Mouse (Mus musculus) layer of hippocampus, adult 2 months (tissue): ENCODE results near the gene Aym1. TPM values are rescaled to one million over a fixed set of nuclear protein-coding genes. Genes with fewer than 3 reads are reported as not detected.

Source experiments
- DNase-seq, 2 experiments: peaks; one replicate each; pipeline ENCODE4 v3.0.0; 2022; ENCODE audit warnings: low spot score in 2 of 2
- H3K27ac ChIP-seq: fragments of 200-600 bp; 2 replicates; pipeline ENCODE4 v1.8.1; 2022
- H3K4me3 ChIP-seq: fragments of 200-600 bp; 2 replicates; pipeline ENCODE4 v1.8.1; 2022; ENCODE audit warnings: mild to moderate bottlenecking
- CTCF ChIP-seq: fragments of 200-600 bp; conservative IDR thresholded peaks from 2 replicates; pipeline ENCODE4 v1.8.1; 2022; ENCODE audit warnings: antibody characterized with exemption, mild to moderate bottlenecking, moderate library complexity
- long read RNA-seq, 2 experiments: library from polyadenylated mRNA; stranded (forward); transcript quantifications; one replicate each; pipeline ENCODE4 v2.0.0; 2021; ENCODE audit warnings: borderline mapping rate in 2 of 2
- total RNA-seq, 2 experiments: library from RNA; stranded (reverse); gene quantifications; 2 replicates each; pipeline ENCODE4 v1.2.3; 2021

Aym1 gene
- not detected for total RNA-seq
- long read RNA-seq, experiment 1 = 0 reads
- long read RNA-seq, experiment 2 = 0 reads

DNA sequence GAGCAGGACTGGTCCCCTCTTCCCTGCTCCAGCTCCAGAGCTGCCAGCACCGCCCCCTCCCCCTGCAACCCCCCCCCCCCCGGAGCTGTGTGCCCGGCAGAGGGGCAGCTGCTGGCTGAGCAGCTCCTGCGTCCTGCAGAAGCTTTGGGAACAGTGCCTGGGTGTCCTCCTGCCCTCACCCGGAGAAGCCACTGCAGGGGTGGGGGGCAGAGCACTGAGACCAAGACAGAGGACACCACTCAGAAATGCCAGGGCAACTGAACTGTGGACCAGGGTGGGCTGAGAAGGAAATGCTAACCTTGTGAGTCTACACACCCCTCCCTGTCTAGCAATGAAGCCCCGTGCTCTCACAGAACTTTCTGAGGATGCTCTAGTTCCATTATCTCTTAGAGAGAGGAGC, at the start of gene Aym1:
Gene Aym1 (plus strand): TSS at position 109 of the 400 bp plus-strand sequence.
- no peak within 1 kb of the TSS for H3K27ac ChIP-seq
- no peak for TF ChIP-seq CTCF
- DNase-seq = no peak

DNA sequence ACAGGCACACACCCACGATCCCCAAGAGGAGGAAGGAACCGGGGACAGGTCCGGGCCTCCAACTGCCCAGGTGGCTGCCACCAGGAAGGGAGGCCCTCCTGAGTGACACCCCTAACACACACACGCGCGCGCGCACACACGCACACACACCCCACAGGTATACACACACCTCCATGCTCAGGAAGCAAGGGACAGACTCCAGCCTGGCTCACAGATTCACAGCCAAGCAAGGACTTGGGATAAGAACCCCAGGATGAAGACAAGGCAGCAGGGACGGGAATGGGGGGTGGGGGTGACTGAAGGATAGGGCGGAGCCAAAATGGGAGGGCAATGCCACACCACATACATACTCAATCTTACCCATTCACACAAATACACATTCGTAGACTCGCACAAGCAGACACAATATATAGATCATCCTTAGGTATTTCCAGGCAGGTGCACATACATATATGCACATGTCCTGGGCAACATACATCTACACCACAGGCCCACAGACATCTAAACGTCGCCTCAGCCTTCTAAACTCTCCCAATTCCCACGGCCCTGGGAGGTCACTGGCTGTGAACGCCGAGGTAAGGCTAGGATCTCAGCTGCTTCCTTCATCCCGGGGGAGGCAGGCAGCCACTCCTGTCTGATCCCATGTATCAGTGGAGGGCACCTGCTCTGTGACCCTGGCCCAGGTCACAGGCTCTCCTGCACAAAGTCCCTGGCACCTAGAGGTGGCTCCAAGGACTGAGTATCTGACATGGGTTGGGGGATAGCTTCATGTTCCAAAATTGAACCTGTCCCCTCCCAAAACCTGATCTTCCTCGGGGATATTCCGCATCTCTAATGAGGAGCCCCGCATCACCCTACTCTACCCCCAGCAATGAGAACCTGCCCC, 47.4 kb upstream of the Aym1 start:
- no peak for TF ChIP-seq CTCF
- DNase-seq = no peak
- peak overlapping the region; percentile 84 for H3K4me3 ChIP-seq
- H3K27ac ChIP-seq = peak overlapping the region; percentile 95

More for the DNA sequence above, at the start of gene Aym1:
- no peak within 1 kb of the TSS for H3K4me3 ChIP-seq

DNA sequence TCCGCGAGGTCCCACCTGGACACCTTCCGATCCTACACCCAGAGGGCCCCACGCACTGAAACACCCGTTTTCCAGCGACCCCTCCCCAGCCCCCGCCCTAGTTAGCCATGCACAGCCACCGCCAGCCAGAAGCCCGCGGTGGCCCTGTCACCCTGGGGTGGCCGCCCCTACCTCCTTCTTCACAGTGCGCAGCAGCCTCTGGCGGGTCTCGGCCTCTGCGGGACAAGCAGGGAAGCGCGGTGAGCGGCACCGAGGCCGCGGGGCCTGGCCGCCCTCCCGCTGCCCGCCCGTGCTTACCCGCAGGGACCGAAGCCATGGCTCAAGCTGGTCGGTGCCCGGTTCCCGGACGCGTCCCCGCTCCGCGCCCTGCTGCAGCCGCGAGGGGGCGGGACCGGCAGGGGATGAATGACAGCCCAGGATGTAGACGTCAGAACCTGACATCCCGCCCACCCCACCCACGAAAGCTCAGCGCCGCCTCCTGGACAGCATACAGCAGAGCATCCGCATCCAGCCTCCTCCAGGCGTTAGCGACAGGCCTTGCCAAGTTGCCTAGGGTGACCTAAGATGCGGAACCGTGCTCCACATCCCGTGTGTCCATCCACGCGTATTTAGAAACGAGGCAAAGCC, 46.6 kb upstream of the Aym1 start, which contains the start of gene Sgsm1:
Gene Sgsm1 (minus strand): TSS at position 410 of the 627 bp plus-strand sequence.
- DNase-seq = peak; percentile 78 to 80
- peak; percentile 82 for TF ChIP-seq CTCF

DNA sequence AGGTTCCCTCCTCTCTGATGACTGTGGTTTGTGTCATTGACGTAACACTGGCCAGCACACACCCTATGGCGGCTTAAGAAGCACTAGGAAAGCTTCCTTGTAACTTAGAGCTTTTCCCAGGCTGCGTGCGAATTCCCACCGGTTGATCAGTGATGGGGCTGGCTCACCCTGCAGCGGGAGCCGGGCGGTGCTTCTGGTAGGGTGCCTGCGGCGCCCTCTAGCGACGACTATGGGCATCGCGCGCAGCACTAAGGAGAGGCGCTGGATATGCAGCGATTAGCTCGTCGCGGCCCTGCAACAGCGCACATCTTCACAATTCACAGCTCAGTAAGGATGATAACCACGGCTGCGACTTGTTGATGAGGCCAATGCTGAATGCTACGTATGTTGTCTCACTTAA, 43.1 kb upstream of the Aym1 start:
- DNase-seq = peak; percentile 86 to 90
- Histone ChIP-seq H3K27ac (no peak overlapping the region), H3K4me3 (no peak overlapping the region)
- peak; percentile 97 for TF ChIP-seq CTCF

More for the DNA sequence above, 46.6 kb upstream of the Aym1 start, which contains the start of gene Sgsm1:
- peak within 1 kb of the TSS; percentile 84 for H3K4me3 ChIP-seq
- peak within 1 kb of the TSS; percentile 95 for H3K27ac ChIP-seq

DNA sequence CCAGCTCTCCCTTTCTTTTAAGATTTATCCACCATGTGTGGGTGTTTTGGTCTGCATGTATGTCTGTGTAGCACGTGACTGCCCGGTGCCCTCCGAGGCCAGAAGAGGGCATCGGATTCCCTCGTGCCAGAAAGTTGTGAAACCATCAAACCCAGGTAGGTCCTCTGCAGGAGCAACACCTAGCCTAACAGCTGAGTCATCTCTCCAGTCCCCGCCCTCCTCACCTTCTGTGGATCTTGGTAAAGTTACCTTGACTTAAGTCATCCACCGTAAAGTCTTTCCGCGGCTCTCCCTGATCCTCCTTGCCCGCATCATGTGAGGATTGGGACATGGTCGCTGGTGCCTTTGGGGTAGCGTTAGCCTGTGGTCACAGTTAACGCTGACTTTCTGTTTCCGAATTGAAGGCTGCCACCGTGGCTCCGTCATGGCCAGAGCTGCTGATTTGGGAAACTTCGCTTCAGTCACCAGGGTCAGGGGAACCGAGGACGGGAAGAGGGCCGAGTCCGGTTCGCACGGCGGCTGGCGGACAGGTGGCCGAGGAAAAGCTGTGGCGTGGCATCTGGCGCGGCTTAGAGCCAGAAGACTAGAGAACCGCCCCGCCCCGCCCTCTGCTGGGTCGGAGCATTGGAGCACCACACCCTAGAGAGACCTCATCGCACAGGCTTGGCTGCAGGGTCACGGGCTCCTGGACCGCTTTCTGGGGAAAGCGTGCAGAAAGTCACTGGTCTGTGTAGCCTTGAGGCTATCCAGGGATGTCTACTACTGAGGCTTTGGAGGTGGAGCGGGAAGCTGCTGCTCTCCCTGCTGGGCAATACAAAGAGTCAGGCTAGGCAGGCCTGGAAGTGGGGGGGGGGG, 33.1 kb upstream of the Aym1 start:
- no peak for TF ChIP-seq CTCF
- H3K4me3 ChIP-seq = peak overlapping the region; percentile 36
- no peak for DNase-seq
- H3K27ac ChIP-seq = no peak overlapping the region

DNA sequence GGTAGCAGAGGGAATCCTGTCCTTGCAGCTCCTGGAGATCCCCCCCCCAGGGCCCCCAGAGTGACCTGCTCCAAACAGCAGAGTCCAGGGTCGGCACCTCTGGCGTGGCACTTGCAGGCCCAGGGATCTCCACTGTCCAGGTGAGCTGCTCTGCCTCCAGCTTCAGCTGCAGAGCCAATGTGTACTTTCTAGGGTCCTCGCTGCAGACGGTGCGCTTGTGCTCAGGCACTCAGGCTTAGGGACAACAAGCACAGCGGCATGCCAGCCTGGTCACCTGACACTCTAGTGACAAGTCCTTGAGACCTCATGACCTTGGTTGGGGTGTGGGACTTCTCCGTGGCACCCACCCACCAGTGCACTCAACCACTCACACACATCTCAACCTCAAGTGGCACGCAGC, 27.6 kb upstream of the Aym1 start:
- no peak for DNase-seq
- H3K27ac ChIP-seq = no peak overlapping the region
- no peak overlapping the region for H3K4me3 ChIP-seq
- no peak for TF ChIP-seq CTCF

DNA sequence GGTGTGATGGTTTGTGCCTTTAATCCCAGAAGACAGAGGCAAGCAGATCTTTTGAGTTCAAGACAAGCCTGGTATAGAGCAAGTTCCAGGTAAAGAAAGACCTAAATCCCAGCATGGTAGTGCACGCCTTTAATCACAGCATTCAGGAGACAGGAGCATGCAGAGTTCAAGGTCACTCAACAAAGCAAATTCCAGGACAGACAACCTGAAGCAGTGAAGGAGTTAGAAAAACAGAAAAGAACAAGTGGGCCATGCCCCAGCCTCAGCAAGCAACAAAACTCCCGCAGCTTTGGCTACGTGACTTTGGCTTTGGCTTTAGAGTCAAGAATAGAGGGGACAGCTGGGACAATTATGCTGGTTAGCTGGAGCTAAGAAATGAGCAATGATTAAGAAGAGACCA, 26.9 kb upstream of the Aym1 start:
- no peak for TF ChIP-seq CTCF
- Histone ChIP-seq H3K4me3 (no peak overlapping the region), H3K27ac (no peak overlapping the region)
- DNase-seq = no peak

DNA sequence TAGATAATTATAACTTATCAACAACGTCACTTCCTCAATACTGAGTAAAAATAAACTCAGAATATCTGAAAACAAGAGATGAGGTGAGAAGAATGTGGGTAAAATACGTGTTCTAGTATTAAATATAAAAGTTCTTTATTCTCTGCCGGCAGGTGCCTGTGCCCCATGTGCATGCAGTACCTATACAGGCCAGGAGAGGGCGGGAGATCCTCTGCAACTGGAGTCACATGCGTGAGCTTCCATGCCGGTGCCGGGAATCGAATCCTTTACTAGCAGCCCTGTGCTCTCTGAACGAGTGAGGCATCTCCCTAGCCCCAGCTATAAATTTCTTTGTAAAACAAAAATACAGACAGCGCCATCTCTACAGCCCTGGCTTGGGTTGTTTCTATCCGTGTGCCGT, 24.9 kb upstream of the Aym1 start:
- no peak for DNase-seq
- peak; percentile 73 for TF ChIP-seq CTCF
- H3K4me3 ChIP-seq = no peak overlapping the region
- no peak overlapping the region for H3K27ac ChIP-seq

DNA sequence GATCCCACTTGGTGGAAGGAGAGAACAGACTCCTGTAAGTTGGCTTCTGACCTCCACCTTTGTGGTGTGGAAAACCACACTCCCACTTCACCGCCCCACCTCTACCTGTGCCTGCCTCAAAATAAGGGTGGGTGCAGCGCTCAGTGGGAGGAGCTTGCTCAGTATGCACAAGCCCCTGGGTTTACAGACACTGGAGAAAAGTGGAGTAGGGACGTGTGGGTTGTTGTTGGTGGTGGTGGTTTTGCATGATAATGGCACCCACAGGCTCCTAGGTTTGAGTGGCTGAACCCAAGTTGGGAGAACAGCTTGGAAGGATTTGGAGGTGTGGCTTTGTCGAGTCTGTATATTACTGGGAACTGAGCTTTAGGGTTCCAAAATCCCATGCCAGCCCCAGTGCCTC, 24.2 kb upstream of the Aym1 start:
- no peak overlapping the region for H3K4me3 ChIP-seq
- DNase-seq = no peak
- H3K27ac ChIP-seq = no peak overlapping the region
- TF ChIP-seq CTCF = no peak

DNA sequence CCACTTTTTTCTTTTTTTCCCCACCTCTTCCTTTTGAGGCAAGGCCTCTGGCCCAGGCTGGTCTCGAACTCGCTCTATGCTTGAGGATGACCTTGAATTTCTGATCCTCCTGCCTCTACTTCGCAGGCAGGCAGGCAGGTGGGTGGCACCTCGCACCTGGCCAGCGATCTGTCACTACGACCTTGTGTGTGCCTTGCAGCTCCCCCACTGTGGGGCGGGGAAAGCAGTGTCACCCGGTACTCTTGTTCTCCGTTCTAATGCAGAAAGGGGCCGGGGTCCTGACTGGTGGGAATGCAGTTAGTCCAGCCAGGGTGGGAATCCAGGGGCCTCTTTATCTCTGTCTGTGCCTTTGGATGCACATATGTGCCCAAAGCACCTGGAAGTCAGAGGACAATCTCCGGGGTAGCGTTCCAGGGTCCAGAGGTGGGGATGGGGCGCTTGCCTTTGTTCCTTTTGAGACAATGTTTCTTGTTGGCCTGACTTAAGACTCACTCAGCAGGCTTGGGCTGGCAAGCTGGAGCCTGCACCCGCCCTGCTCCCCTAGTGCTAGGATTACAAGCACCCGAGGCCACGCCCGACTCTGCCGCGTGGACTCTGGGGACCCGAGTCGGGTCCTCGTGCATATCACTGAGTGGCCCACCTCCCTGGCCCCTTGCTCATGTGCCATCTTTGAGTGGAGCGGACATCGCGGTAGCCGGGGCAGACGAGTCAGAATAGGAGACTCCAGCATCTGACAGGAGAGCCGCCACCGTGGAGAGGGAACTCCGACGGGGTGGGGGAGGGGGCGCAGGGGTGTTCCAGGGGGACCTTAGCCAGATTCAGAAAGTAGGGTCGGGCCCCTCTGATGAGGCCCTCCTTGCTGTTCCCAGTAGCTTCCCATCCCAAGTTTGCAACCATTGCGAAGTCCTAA, 22.2 kb upstream of the Aym1 start:
- peak overlapping the region; percentile 64 for H3K27ac ChIP-seq
- peak overlapping the region; percentile 33; the same call in 1 of the 2 replicates for H3K4me3 ChIP-seq
- TF ChIP-seq CTCF = no peak
- no peak for DNase-seq

DNA sequence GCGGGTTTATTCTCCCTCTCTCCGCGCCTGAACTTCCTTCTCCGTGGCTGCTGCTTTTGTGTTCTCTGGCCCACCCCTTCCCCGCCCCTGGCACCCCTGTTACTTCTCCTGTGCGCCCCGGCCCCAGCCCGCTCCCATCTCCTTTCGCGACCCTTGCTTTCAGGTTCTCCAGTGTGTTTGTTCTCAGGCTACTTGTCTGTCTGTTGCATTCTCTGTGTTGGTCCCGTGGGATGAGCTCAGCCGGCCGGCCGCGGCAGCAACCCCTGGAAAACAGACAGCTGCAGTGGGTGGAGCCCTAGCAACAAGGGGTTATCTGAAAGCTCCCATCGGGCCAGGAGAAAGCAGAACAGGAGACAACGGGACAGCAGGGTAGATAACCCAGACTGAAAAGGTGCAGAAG, 21.4 kb upstream of the Aym1 start:
- DNase-seq = no peak
- no peak for TF ChIP-seq CTCF
- Histone ChIP-seq H3K4me3 (peak overlapping the region; percentile 33; the same call in 1 of the 2 replicates), H3K27ac (peak overlapping the region; percentile 64)

DNA sequence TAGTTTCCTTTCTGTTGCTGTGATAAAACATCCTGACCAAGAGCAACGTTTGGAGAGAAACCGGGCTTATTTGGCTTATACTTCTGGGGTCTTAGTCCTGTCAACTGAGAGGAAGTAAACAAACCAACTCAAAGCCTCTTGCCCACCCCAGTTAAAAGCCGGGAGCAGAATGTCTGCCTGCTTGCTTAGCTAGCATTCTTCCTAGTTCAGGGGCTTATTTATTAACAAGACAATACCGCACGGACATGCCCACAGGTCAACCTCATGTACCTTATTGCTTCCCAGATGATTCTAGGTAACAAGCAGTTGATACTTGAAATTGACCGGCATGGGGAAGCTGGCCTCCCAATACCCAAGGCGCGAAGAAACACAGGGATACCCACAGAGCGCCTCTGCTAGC, 20.8 kb upstream of the Aym1 start:
- Histone ChIP-seq H3K4me3 (no peak overlapping the region), H3K27ac (0 out of 2 replicates have a peak overlapping the region, but pooled peaks have one; percentile 33)
- no peak for DNase-seq
- TF ChIP-seq CTCF = no peak
